Mouse (Mus musculus) gastrocnemius, postnatal 36 days (tissue): ENCODE measurements around the gene Piwil4. TPM values are rescaled to one million over a fixed set of nuclear protein-coding genes. Genes with fewer than 3 reads are reported as not detected.
"Not testable (repeated sequence)": the region's sequence is repeated elsewhere in the genome, so short reads cannot be mapped to it uniquely, and the experiment has no call there.

Experiments
- DNase-seq, 2 experiments: peaks; one replicate each; pipeline ENCODE4 v3.0.0; 2022
- intact Hi-C: fragments of 180-260 bp; cut with DNase I; formaldehyde crosslinking; loops from one replicate; pipeline ENCODE4 v1.15.1; 2025
- total RNA-seq, 2 experiments: library from RNA; stranded (reverse); gene quantifications; 2 replicates each; pipeline ENCODE4 v1.2.3; 2021

The Piwil4 gene
- total RNA-seq, 2 experiments from 2014 or later = not detected

DNA sequence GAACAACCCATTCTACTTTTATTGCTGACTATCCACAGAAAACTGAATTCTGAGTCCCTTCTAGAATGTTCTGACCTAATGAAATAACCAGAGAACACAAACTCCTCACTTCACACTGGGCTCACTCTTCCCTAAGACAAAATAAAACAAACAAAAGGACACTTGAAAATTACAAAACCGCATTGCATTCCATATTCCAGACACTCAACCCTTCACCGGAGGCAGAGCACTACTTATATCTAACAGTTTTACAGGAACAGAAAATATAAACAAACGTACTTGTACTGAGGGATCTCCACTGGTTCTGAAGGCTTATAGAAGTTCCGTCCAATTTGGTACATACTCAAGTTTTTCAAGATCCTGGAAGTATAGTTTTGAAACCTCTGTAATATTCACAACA is 12.2 kb downstream of the Piwil4 start:
- DNase-seq = no peak
- intact Hi-C loops = no loop called here

GRCm38 (mm10) chr9:14726629-14727028 is 13.9 kb downstream of the Piwil4 start:
- intact Hi-C loops = no loop called here
- no peak for DNase-seq

- intact Hi-C loops = no loop called here
- DNase-seq = no peak
Observed at GRCm38 (mm10) chr9:14726005-14726404, 14.5 kb downstream of the Piwil4 start.

DNA sequence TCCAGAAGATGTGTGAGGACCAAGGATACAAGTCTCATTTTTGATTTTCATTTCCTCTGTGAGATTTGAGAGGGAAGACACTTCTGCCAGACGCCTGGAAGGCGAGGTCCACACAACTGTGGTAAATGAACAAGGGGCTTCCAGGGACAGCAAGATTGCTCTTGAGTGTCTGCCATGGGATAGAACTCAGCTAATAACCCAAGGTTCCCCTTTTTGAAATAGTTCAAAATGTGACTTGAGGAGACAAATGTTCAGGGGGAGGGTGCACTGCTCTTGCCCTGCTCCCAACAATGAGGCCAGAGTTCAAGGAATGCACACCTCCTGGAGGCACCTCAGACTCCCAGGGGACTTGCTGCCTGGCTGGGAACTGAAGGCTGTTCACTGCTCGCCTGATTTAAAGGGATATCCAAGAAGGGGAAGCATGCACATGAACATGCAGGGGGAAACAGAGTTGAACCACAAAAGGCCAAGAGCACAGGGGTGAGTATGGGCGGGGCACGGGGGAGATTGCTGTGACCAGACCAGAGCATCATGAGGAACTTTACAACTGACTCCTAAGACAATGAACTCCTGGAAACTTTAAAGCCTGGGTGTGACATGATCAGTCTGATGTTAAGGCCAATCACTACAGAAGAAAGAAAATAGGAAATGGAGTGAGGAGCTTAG is 15.6 kb downstream of the Piwil4 start:
- no peak for DNase-seq
- intact Hi-C loops = no loop called here

- intact Hi-C loops = no loop called here
- DNase-seq = no peak
Observed at GRCm38 (mm10) chr9:14721610-14722009, 18.9 kb downstream of the Piwil4 start.

DNA sequence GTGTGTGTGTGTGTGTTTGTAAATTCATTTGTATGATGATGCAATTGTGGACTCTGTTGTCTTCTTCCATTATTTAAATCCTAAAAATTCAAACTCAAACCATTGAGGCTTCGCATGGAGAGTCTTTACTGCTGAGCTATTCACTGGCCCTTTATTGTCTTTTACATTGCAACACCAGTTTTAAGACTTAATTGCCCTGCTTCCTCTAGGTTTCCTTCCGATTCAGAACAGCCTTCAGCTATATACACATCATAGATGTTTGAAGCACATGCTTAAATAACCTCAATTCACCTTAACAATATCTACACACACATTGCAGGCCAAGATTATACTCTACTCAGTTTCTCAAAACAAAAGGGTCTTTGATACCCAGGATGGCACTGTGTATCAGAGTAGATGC is 20.1 kb downstream of the Piwil4 start:
- intact Hi-C loops = no loop called here
- DNase-seq = no peak

DNA sequence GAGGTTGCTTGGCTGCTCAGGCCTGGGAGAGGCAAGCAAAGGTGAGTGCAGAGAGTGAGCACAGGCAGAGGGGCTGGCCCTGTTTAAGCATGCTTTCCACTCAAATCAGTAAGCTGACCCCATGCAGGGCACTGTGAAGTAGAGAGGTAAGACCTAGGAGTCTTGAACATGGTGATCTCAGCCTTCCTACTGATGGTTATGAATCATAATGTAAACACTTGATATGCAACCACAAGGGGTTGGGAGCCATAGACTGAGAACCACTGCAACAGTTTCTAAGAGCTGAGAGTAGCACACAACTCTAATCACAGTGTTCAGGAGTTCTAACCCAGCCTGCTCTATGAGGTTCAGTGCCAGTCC is 22.2 kb downstream of the Piwil4 start:
- intact Hi-C loops = no loop called here
- DNase-seq = no peak

DNA sequence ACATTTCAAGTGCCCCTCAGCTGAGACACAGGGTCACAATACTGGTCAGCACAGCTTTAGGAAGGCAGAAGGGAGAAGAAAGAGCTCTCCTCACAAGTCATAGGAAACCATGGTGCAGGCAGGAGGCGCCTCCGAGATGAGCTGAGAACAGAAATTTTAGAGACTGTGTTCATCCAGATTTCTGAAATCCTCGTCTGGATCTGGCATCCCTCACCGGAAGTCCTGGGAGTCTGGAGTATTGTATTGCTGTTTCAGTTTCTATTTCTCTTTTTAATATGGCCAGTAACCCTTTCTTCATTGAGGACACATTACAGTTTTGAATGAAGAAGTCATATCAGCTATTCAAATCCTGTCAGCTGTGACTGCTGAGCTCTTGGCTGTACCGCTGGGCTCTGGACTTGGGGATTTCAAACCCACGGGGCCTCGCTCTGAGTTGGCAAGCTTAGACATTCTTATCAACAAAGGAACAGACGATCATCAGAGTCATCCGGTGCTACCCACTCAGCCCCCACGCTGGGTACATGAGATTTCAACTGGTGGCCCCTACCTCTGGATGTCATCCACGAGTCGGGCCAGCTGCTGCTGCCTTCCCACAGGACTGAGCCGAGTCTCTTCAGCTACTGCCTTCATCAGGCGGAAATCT is 22.7 kb downstream of the Piwil4 start:
- intact Hi-C loops = no loop called here
- DNase-seq = peak; percentile 16 to 25

GRCm38 (mm10) chr9:14715258-14715657 is 25.3 kb downstream of the Piwil4 start:
- intact Hi-C loops = no loop called here
- no peak for DNase-seq

DNA sequence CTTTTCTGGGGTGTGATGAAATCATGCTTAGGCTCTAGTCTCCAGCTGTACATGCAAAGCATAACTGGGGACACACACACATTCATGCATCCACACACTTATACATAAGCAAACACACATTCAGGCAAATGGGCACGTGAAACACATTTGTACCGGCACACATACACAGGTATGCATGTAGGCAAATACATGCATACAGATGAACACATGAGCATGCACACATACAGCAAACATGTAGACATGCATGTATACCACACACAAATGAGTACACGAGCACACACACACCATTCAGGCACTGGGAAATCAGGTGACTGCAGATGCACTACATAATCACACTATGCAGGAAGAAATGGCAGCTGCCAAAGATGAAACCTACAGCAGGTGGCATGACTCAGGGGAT is 29.6 kb downstream of the Piwil4 start:
- DNase-seq = no peak

DNA sequence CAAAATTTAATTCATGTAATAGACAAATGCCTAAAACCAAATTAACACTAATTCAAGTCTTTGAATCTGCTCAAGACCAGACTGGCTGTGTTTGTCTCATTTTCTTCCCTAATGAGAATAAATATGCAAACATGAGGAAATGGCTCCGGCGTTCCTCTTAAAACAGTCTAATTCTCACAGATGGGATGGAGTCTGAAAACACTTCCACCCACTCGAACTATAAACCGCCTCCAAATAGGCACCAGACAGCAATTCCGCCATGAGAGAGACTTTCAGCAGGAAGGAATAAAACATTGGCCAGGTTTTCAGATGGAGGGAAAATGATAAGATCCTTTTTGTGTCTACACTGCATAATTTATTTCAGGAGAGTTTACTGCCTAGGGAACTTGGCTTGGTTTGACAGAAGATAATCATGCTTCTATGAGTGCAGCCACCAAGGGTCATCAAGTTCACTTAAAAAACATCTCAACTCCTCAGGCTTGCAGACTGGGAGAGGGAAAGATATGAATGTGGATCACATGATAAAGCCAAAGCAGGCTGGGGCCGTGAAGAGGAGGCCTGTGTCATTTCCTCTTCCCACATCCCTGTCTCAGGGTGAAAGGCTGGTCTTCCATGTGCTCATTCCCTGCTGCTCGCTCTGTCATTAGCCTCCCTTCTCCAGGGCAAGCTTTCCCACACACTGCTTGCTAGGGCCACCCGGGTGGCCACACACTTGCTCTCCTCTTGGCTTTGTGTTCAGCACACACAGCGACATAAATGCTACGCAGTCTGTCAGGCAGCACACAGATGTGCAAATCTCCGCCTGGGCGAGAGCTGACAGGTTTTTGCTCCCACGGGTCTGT is 35.0 kb downstream of the Piwil4 start:
- DNase-seq = no peak
- intact Hi-C loops = no loop called here

More for the DNA sequence above, 29.6 kb downstream of the Piwil4 start:
- intact Hi-C loops = no loop called here

DNA sequence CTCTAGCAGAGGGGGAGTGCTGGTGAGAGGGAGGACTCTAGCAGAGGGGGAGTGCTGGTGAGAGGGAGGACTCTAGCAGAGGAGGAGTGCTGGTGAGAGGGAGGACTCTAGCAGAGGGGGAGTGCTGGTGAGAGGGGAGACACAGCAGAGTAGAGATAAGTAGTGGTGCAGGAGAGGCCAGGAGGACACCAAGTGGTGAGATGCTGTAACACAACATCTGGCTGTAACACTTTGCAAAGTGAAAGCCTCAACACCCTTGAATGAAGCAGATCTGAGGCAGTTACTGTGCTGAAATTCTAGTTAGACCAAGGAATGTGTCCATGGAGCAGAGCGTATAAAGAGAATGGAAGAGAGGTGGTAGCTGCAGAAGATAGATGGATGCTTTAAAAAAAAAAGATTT is 39.7 kb downstream of the Piwil4 start:
- intact Hi-C loops, DNase-seq: not testable (repeated sequence)

DNA sequence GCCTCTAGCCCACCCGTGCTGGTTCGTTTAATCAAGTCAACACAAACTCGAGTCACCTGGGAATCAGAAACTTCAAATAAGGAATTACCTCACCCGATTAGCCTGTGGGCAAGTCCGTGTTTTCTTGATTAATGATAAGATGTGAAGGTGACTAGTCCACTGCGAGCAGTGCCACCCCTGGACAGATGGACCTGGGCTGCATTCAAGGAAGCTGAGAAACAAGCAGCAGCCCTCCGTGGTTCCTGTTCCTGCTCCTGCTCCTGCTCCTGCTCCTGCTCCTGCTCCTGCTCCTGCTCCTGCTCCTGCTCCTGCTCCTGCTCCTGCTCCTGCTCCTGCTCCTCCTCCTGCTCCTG is 41.3 kb downstream of the Piwil4 start:
- intact Hi-C loops = loop anchor here (2.0 kb wide), 2 partner anchors 176 to 186 kb away; no protein-coding TSS in a partner anchor
- DNase-seq = no peak

GRCm38 (mm10) chr9:14698582-14699287 is 41.8 kb downstream of the Piwil4 start:
- intact Hi-C loops = loop anchor here (2.0 kb wide), 2 partner anchors 176 to 186 kb away; no protein-coding TSS in a partner anchor
- peak; percentile 85 to 88 for DNase-seq

- intact Hi-C loops = loop anchor here (2.0 kb wide), 2 partner anchors 175 to 185 kb away; no protein-coding TSS in a partner anchor
- no peak for DNase-seq
Observed at GRCm38 (mm10) chr9:14697903-14698302, 42.6 kb downstream of the Piwil4 start.

DNA sequence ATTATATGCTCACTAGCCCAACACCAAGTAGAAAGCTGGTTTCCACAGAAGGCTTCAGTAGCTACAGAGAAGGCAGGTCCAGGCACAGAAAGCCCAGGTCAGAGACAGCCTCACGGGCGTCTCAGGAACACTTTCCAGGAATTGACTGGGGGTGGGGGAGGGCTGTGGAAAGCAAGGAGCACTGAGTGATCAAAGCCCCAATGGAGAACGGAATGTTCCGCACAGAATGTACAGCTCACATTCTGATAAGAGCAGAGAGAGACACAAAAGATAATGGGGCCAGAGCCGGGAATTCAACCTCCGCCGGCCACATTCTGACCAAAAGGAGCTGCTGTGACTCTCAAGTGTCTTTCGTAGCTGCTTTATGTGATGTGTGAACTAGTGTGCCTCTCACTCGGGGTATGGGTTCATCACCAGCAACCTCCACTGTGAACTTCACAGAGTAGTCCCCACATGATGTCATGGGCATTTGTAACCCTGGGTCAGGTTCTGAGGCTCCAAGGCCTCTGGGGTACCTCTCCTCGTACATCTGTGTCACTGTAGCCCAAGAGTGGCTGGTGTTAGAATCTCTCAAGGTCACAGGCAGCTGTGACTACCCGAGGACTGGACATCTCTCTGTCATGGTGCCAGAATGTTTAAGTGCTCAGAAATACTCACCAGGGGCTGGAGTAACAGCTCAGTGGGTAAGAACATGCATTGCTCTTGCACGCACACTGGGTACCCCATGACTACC is 51.0 kb downstream of the Piwil4 start:
- intact Hi-C loops = no loop called here
- DNase-seq = no peak

GRCm38 (mm10) chr9:14684363-14684762 is 56.2 kb downstream of the Piwil4 start:
- intact Hi-C loops = no loop called here
- no peak for DNase-seq

GRCm38 (mm10) chr9:14682741-14683140 is 57.8 kb downstream of the Piwil4 start:
- intact Hi-C loops = no loop called here

GRCm38 (mm10) chr9:14680584-14680983 is 59.9 kb downstream of the Piwil4 start:
- intact Hi-C loops = no loop called here
- DNase-seq = no peak

More at GRCm38 (mm10) chr9:14682741-14683140, 57.8 kb downstream of the Piwil4 start:
- no peak for DNase-seq
